Mouse (Mus musculus) liver, embryonic 14.5 days (tissue): ENCODE results near the gene Neto2.
"Not testable (repeated sequence)": the region's sequence is repeated elsewhere in the genome, so short reads cannot be mapped to it uniquely, and the experiment has no call there.

Source experiments
- CTCF ChIP-seq: IDR thresholded peaks from 2 replicates; pipeline ENCODE4 v1.5.1; 2016; ENCODE audit warnings: antibody characterized with exemption, low read depth, control low read depth
- EP300 ChIP-seq: IDR thresholded peaks from 2 replicates; pipeline ENCODE4 v1.6.1; 2016; ENCODE audit warnings: antibody characterized with exemption, low read depth

DNA sequence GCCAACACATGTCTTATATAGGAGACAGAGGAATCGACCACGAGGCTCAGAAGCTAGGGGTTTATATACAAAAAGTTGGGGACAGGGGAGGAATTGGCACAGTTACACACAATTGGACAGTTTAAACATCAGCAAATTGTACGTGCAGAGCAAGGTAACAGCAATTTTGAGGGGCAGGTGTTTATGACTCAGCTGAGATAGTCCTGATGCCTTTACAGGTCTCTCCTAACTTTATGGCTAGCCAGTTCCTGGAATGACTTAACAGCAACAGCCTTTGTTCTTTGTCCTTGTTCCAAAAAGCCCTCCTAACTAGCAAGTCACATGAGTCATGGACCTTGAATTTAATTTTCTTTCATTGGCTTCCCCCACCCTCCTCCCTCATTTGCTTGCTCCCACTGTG is 83.6 kb downstream of the Neto2 start:
- not testable (repeated sequence) for TF ChIP-seq CTCF, EP300
